Mouse (Mus musculus): ENCODE measurements at regions not wholly inside any gene's neighbourhood (a gene's known extent, or its start where the extent isn't known, plus 50 kb on each side); places are given as distances from the start of the nearest gene placed in this dataset.
"Not testable (repeated sequence)": the region's sequence is repeated elsewhere in the genome, so short reads cannot be mapped to it uniquely, and the experiment has no call there.

- ATAC-seq (replicated peaks; ENCODE audit: low read depth, poor library complexity, severe bottlenecking) = no peak
These were observed 153.0 kb upstream of the Gm11146 start for GRCm38 (mm10) chr16:77754882-77755281.

DNA sequence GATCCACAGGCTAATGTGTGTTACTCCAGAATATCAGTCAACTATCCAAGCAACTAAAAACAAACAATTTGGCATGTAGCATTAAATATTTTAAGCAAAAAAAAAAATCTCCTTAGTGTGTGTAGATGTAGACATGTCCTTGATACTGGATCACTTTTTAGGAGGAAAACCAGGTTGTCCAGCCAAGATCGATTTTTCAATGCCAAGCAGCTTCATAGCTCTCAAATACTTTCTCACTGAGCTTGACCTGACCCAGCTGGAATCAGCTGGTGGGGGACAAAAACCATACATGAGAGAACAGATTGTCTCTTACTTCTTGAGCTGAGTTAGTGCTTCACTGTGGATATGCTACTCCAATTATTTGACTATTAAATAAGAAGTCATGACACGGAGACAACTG lies 147.6 kb upstream of the Gm11146 start:
- no peak for ATAC-seq (replicated peaks; ENCODE audit: low read depth, poor library complexity, severe bottlenecking)

- no peak for ATAC-seq (replicated peaks; ENCODE audit: low read depth, poor library complexity, severe bottlenecking)
These were observed 141.9 kb upstream of the Gm11146 start for GRCm38 (mm10) chr16:77743838-77744237.

GRCm38 (mm10) chr16:77738821-77739220 lies 136.9 kb upstream of the Gm11146 start:
- no peak for ATAC-seq (replicated peaks; ENCODE audit: low read depth, poor library complexity, severe bottlenecking)

DNA sequence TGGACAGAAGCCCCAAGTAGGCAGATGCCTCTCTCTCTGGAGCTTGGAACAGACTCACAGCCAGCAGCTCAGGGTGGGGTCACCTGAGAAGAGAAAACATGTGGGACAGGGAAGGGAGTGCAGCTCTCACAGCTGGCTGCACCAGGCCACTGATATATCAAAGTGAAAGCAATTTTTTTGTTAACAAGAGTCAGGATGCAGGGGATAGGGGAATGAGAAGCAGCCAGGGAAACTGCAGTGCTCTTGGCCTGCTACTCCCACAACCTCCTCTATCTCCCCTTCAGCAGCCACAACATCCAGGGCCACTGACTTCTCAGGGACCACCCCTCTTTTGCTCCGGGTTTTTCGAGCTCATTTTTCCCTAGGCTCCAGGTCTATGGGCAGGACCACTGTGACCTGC lies 117.5 kb upstream of the Gm11146 start:
- no peak for ATAC-seq (replicated peaks; ENCODE audit: low read depth, poor library complexity, severe bottlenecking)

- ATAC-seq (replicated peaks; ENCODE audit: low read depth, poor library complexity, severe bottlenecking) = not testable (repeated sequence)
These were observed 115.9 kb upstream of the Gm11146 start for GRCm38 (mm10) chr16:77717766-77718165.

DNA sequence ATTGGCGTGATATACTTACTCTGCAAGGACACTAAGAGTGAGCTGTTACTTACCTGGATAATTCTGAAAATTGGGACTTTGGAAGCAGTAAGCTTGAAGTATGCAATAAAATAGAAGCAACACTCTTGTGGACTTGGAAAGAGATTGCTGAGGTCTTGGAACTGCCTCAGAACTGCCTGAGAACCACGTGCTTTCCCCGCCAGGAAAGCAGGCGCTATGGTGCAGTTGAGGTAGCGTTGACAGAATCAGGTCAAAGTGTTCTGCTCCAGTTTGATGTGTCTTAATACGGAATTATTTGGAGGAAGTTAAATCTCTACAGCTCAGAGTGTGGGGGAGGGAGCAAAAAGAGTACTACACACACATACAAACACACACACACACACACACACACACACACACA lies 102.8 kb upstream of the Gm11146 start:
- no peak for ATAC-seq (replicated peaks; ENCODE audit: low read depth, poor library complexity, severe bottlenecking)

GRCm38 (mm10) chr16:77695443-77695842 lies 93.5 kb upstream of the Gm11146 start:
- no peak for ATAC-seq (replicated peaks; ENCODE audit: low read depth, poor library complexity, severe bottlenecking)

- ATAC-seq (replicated peaks; ENCODE audit: low read depth, poor library complexity, severe bottlenecking) = no peak
These were observed 85.4 kb upstream of the Gm11146 start for GRCm38 (mm10) chr16:77687056-77687839.

GRCm38 (mm10) chr16:77685651-77686190 lies 83.8 kb upstream of the Gm11146 start:
- no peak for ATAC-seq (replicated peaks; ENCODE audit: low read depth, poor library complexity, severe bottlenecking)

DNA sequence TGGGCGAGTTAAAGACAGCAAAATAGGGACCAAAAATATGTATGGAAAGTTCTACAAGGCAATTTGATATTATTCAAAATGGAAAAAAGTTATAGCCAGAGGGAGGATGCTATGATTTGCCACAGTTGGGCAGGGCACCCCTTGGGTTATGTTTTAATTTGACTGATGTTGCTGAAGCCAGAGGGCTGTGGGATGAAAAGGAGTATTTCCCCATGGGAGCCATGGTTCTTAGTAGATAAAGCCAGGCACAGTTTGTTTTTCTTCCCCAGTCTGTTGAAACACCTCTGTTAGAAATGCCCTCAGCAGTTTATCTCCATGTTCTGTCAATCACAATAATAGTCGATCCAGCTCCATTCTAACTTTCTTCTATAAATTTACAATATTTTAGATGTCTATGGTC lies 82.6 kb upstream of the Gm11146 start:
- no peak for ATAC-seq (replicated peaks; ENCODE audit: low read depth, poor library complexity, severe bottlenecking)

GRCm38 (mm10) chr16:77679234-77679633 lies 77.3 kb upstream of the Gm11146 start:
- no peak for ATAC-seq (replicated peaks; ENCODE audit: low read depth, poor library complexity, severe bottlenecking)

- no peak for ATAC-seq (replicated peaks; ENCODE audit: low read depth, poor library complexity, severe bottlenecking)
These were observed 74.9 kb upstream of the Gm11146 start for GRCm38 (mm10) chr16:77676805-77677204.

DNA sequence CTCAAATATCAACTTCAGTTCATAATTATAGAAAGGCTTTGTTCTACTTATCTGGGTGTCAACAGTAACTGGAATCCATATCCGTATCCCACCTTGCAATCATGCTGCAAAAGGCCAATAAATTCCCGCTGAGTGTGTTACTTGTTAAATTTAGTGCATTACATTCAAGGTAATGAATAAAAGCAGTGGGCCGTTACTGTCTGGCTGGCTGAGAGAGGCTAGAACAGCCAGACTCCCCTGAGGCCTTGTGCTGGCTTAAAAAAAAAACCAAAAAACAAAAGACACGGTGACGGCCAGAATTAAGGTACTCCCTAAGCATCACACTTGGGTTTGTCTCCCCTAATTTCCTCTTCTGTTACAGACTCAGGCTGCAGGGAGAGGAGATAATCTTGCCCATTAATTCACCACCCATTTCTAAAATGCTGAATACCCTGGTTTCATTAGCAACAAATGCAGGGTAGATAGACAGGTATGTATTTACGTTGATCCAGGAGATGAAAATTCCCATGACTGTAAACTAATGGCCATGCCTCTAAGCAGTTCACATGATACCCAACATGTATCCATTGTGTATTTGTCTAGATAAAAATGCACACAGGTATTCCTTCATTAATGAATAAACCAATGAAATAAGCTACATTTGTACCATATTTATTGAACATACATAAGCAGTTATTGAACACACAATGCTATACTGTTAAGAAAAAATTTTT lies 74.1 kb upstream of the Gm11146 start:
- no peak for ATAC-seq (replicated peaks; ENCODE audit: low read depth, poor library complexity, severe bottlenecking)

- ATAC-seq (replicated peaks; ENCODE audit: low read depth, poor library complexity, severe bottlenecking) = no peak
These were observed 69.4 kb upstream of the Gm11146 start for GRCm38 (mm10) chr16:77671253-77671652.

DNA sequence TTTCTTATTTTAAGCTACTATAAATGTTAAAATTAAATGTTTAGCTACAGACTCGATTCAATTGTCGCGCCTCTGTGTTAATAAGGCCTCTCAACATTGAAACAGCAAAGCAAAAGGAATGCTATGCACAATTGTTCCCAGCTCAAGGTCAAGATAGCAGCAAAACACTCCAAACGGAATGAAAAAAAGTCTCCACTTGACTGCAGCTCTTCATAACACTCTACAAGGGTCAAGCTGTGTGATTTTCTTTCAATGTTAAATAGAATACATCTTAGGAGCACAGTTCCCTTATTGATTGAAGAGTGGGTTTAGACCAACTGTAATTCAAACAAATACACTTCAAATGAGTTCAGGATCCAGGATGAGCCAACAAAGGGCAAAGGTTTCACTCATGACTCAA lies 63.9 kb upstream of the Gm11146 start:
- no peak for ATAC-seq (replicated peaks; ENCODE audit: low read depth, poor library complexity, severe bottlenecking)

GRCm38 (mm10) chr16:77662107-77662518 lies 60.2 kb upstream of the Gm11146 start:
- no peak for ATAC-seq (replicated peaks; ENCODE audit: low read depth, poor library complexity, severe bottlenecking)

- no peak for ATAC-seq (replicated peaks; ENCODE audit: low read depth, poor library complexity, severe bottlenecking)
These were observed 51.4 kb upstream of the Gm11146 start for GRCm38 (mm10) chr16:77653306-77653705.
